Mouse (Mus musculus): ENCODE measurements at regions not wholly inside any gene's neighbourhood (a gene's known extent, or its start where the extent isn't known, plus 50 kb on each side); places are given as distances from the start of the nearest gene placed in this dataset.
A peak's percentile ranks its signal among the peaks of the same experiment; 100 is the strongest.

GRCm38 (mm10) chr19:18444324-18444723, 187.3 kb downstream of the Ostf1 start:
- no peak for DNase-seq

- no peak for DNase-seq
Observed at GRCm38 (mm10) chr19:18436351-18436750, 195.3 kb downstream of the Ostf1 start.

- DNase-seq, result peak; percentile 75 to 79
Observed at GRCm38 (mm10) chr19:18420381-18420785, 211.2 kb downstream of the Ostf1 start.

- peak; percentile 11 to 45 for DNase-seq
Observed at GRCm38 (mm10) chr19:18418548-18418947, 213.1 kb downstream of the Ostf1 start.

GRCm38 (mm10) chr19:18377466-18378089, 254.0 kb downstream of the Ostf1 start:
- DNase-seq, result no peak

- no peak for DNase-seq
Observed at GRCm38 (mm10) chr19:18368612-18369011, 263.0 kb downstream of the Ostf1 start.

GRCm38 (mm10) chr19:18353960-18354359, 277.7 kb downstream of the Ostf1 start:
- no peak for DNase-seq

GRCm38 (mm10) chr19:18345735-18346134, 285.9 kb downstream of the Ostf1 start:
- DNase-seq, result no peak

- DNase-seq, result peak in 1 of 2 experiments; percentile 4
Observed at GRCm38 (mm10) chr19:18343647-18344046, 288.0 kb downstream of the Ostf1 start.

- no peak for DNase-seq
Observed at GRCm38 (mm10) chr19:18343003-18343402, 288.6 kb downstream of the Ostf1 start.

- DNase-seq, result no peak
Observed at GRCm38 (mm10) chr19:18337819-18338555, 293.6 kb downstream of the Ostf1 start.

- DNase-seq, result no peak
Observed at GRCm38 (mm10) chr19:18336637-18337036, 295.0 kb downstream of the Ostf1 start.

GRCm38 (mm10) chr19:18334639-18335038, 297.0 kb downstream of the Ostf1 start:
- DNase-seq, result no peak

GRCm38 (mm10) chr19:18331811-18332210, 299.8 kb downstream of the Ostf1 start:
- DNase-seq, result no peak

GRCm38 (mm10) chr19:18329421-18329820, 302.2 kb downstream of the Ostf1 start:
- DNase-seq, result peak; percentile 8 to 11

GRCm38 (mm10) chr19:18318391-18318944, 313.2 kb downstream of the Ostf1 start:
- DNase-seq, result no peak

GRCm38 (mm10) chr19:18273415-18273814, 358.2 kb downstream of the Ostf1 start:
- DNase-seq, result no peak

- no peak for DNase-seq
Observed at GRCm38 (mm10) chr19:18255074-18255684, 376.4 kb downstream of the Ostf1 start.

- DNase-seq, result no peak
Observed at GRCm38 (mm10) chr19:18253333-18253732, 378.3 kb downstream of the Ostf1 start.

All from cerebellum, postnatal 14 days (tissue).